19 mouse cellular contexts compared by ENCODE assay signal in the genomic region with DNA sequence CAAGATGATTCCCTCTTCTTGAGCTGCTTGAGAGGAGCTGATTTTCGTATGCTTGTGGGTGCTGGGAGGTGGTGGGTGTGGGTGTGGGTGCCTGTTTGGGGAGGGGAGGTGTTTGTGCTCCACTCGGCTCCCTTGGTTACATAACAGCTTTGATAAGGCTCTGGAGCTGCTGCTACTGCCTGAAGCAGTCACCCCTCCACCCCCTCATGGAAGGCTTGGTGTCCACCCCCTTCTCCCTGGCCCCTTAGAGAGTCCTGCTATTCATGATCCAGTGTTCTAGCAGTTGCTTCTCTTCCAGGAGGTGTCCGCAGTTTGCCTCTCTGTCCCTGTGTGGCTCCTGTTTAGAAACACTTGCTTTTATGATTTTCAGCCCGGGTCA. TPM values are rescaled to one million over a fixed set of nuclear protein-coding genes. Genes with fewer than 3 reads are reported as not detected.
A peak's percentile ranks its signal among the peaks of the same experiment; 100 is the strongest.
DNase-seq lines count a peak whose midpoint lies in the region; ATAC-seq and TF ChIP-seq lines count a peak whose summit lies in the region.
"Had no signal": no experiment of that assay in that cellular context is flagged by ENCODE, and none has a peak within 500 bp of the region (broad histone marks: within the 10 kb centered on the region; RNA-seq: fewer than 3 reads in every experiment).

No protein-coding gene starts in this region.

- peak; percentile 18 for DNase-seq in cerebellum, adult 11 months
- peak; percentile 66 to 80 for DNase-seq in left cerebral cortex, adult 18-20 months (ENCODE audit: low spot score in 2 of 2)
- DNase-seq in left cerebral cortex, postnatal 10 days (ENCODE audit: extremely low spot score in 1 of 2, low spot score in 2 of 2), result no peak
- peak; percentile 62 to 89 for DNase-seq in left cerebral cortex, postnatal 25 days (ENCODE audit: low spot score in 2 of 2)
- DNase-seq in kidney, adult 18-20 months, result no peak
- no peak for DNase-seq in embryonic facial prominence, embryonic 10.5 days (ENCODE audit: low spot score)
- DNase-seq: adrenal gland, postnatal 10 days; lung, postnatal 10 days; thymus, postnatal 4 days had no signal

- 61% methylated on average over 4 of the region's 4 CpGs for WGBS in embryonic facial prominence, embryonic 10.5 days

- TF ChIP-seq EP300 in ES-Bruce4 (IDR thresholded peaks at IDR 0.05; ENCODE audit: insufficient read depth, low read depth, low read length), result no peak

- H3K4me1 ChIP-seq in ES-Bruce4 (ENCODE audit: control insufficient read depth, insufficient read depth, low read length), result peaks cover 3% of the 10 kb centered on the region
- peaks cover 9% of the 10 kb centered on the region for H3K4me1 ChIP-seq in embryonic facial prominence, embryonic 10.5 days
- H3K4me1 ChIP-seq: intestine, embryonic 15.5 days had no signal

- intact Hi-C loops in left cerebral cortex, postnatal 10 days (cut with DNase I), result loop anchor here (5.0 kb wide), 2 partner anchors 62 to 98 kb away; partner anchors contain the start of gene Zmym6
- intact Hi-C loops in left cerebral cortex, postnatal 25 days (cut with DNase I), result loop anchor here (1.0 to 2.0 kb wide), 2 partner anchors 28 to 51 kb away; no protein-coding TSS in a partner anchor

- no peak for TF ChIP-seq POLR2A in ES-Bruce4 (IDR thresholded peaks at IDR 0.05; ENCODE audit: insufficient read depth, low read length)

- 0 out of 2 replicates have a peak overlapping the region, but pooled peaks have one; percentile 5 for H3K4me3 ChIP-seq in ES-Bruce4 (ENCODE audit: low read depth, low read length)
- no peak overlapping the region for H3K4me3 ChIP-seq in embryonic facial prominence, embryonic 10.5 days
- H3K4me3 ChIP-seq: forebrain, embryonic 10.5 days; intestine, embryonic 15.5 days; limb, embryonic 13.5 days had no signal

- H3K27me3 ChIP-seq in ES-Bruce4 (ENCODE audit: control insufficient read depth, insufficient read depth, low read length, poor library complexity, severe bottlenecking), result no peaks in the 10 kb centered on the region
- peaks cover 62% of the 10 kb centered on the region for H3K27me3 ChIP-seq in embryonic facial prominence, embryonic 10.5 days (replicated peaks; ENCODE audit: low read depth, poor library complexity, severe bottlenecking)

- H3K9ac ChIP-seq in ES-Bruce4 (ENCODE audit: low read depth, poor library complexity, severe bottlenecking), result no peak overlapping the region
- H3K9ac ChIP-seq: hindbrain, embryonic 14.5 days; intestine, embryonic 15.5 days; limb, embryonic 13.5 days had no signal

- peak overlapping the region; percentile 43 for H3K27ac ChIP-seq in ES-Bruce4 (ENCODE audit: insufficient read depth, low read length)
- H3K27ac ChIP-seq in embryonic facial prominence, embryonic 10.5 days (replicated peaks), result no peak overlapping the region
- H3K27ac ChIP-seq: forebrain, embryonic 10.5 days; hindbrain, embryonic 14.5 days; intestine, embryonic 15.5 days; kidney, postnatal 0 days; limb, embryonic 13.5 days had no signal

- ATAC-seq in cerebellum, adult (ENCODE audit: insufficient number of reproducible peaks, low FRiP score, low TSS enrichment), result no peak
- ATAC-seq: intestine, embryonic 15.5 days; midbrain, embryonic 16.5 days had no signal

- no peak for TF ChIP-seq CTCF in ES-Bruce4 (IDR thresholded peaks at IDR 0.05; ENCODE audit: low read depth, low read length)

- no peaks in the 10 kb centered on the region for H3K36me3 ChIP-seq in ES-Bruce4 (ENCODE audit: control insufficient read depth, insufficient read depth, low read length, poor library complexity, severe bottlenecking)
- H3K36me3 ChIP-seq in embryonic facial prominence, embryonic 10.5 days (replicated peaks), result no peaks in the 10 kb centered on the region
- H3K36me3 ChIP-seq: forebrain, embryonic 10.5 days; intestine, embryonic 15.5 days; limb, embryonic 13.5 days had no signal

- no peaks in the 10 kb centered on the region for H3K9me3 ChIP-seq in ES-Bruce4 (replicated peaks; ENCODE audit: control insufficient read depth, insufficient read depth, low read length, poor library complexity, severe bottlenecking)
- H3K9me3 ChIP-seq in embryonic facial prominence, embryonic 10.5 days, result no peaks in the 10 kb centered on the region
- H3K9me3 ChIP-seq: forebrain, embryonic 10.5 days; intestine, embryonic 15.5 days; limb, embryonic 13.5 days had no signal

RNA-seq across cellular contexts. Expression of gene Dlgap3, which starts 5.9 kb away (rescaled TPM):
- 100 to 1,000 TPM; 368 to 379 TPM for total RNA-seq in left cerebral cortex, adult 18-20 months (2021)
- 100 to 1,000 TPM; 275 to 284 TPM for total RNA-seq in left cerebral cortex, postnatal 10 days (2021)
- 7.4 and 9.5 TPM in 2 replicates for polyA plus RNA-seq in ES-Bruce4 (2011; ENCODE audit: insufficient read depth, insufficient read length, low read depth, missing spikeins)
- total RNA-seq in left cerebral cortex, postnatal 25 days (2021), result 100 to 1,000 TPM; 396 to 399 TPM
- 0.83 and 0.98 TPM in 2 replicates for polyA plus RNA-seq in embryonic facial prominence, embryonic 10.5 days (2016; fragmentation: Nextera tagmentation; extraction: Ambion mirVana)
- total RNA-seq: common myeloid progenitor, adult 5-6 weeks; megakaryocyte, adult 5-6 weeks had no signal

RNA-seq across cellular contexts. Expression of gene Tmem35b, which starts 51.4 kb away (rescaled TPM):
- total RNA-seq in left cerebral cortex, adult 18-20 months (2021), result 1 to 10 TPM; 3.3 TPM
- 1 to 10 TPM; 2.2 to 2.6 TPM for total RNA-seq in left cerebral cortex, postnatal 10 days (2021)
- polyA plus RNA-seq in ES-Bruce4 (2011; ENCODE audit: insufficient read depth, insufficient read length, low read depth, missing spikeins), result 9.0 and 10.0 TPM in 2 replicates
- total RNA-seq in left cerebral cortex, postnatal 25 days (2021), result 1 to 10 TPM; 2.5 to 3.4 TPM
- polyA plus RNA-seq in embryonic facial prominence, embryonic 10.5 days (2016; fragmentation: Nextera tagmentation; extraction: Ambion mirVana), result 11.9 and 12.1 TPM in 2 replicates

Comparison
In these comparisons a context has a peak if more than half of its experiments do, and no peak if none do; other contexts are left out.
1. DNase-seq: peak in cerebellum, adult 11 months (single experiment), left cerebral cortex, adult 18-20 months (2 of 2) and left cerebral cortex, postnatal 25 days (2 of 2); none in left cerebral cortex, postnatal 10 days (0 of 2), kidney, adult 18-20 months (single experiment) and embryonic facial prominence, embryonic 10.5 days (single experiment).